Mouse (Mus musculus) kidney, embryonic 15.5 days (tissue): ENCODE data around the gene Hmox2. TPM values are rescaled to one million over a fixed set of nuclear protein-coding genes. Genes with fewer than 3 reads are reported as not detected.
A peak's percentile ranks its signal among the peaks of the same experiment; 100 is the strongest.
"Not testable (repeated sequence)": the region's sequence is repeated elsewhere in the genome, so short reads cannot be mapped to it uniquely, and the experiment has no call there.

Experiments used
- ATAC-seq: fragments of 200-750 bp; cut with Nextera tagmentation; replicated peaks from 2 replicates; pipeline ENCODE4 v1.8.0; 2017; ENCODE audit warnings: moderate TSS enrichment; ENCODE audit not compliant: low FRiP score
- H3K27ac ChIP-seq: fragments of 300-500 bp; sonication (generic); 2 replicates; pipeline ENCODE4 v1.5.1; 2015; ENCODE audit warnings: mild to moderate bottlenecking, inconsistent platforms
- H3K27me3 ChIP-seq: fragments of 300-500 bp; sonication (generic); 2 replicates; pipeline ENCODE4 v1.6.1; 2015; ENCODE audit warnings: inconsistent platforms
- H3K36me3 ChIP-seq: fragments of 300-500 bp; sonication (generic); 2 replicates; pipeline ENCODE4 v1.6.1; 2015; ENCODE audit warnings: inconsistent platforms
- H3K4me1 ChIP-seq: fragments of 300-500 bp; sonication (generic); 2 replicates; pipeline ENCODE4 v1.6.1; 2015; ENCODE audit warnings: inconsistent platforms
- H3K4me2 ChIP-seq: fragments of 300-500 bp; sonication (generic); 2 replicates; pipeline ENCODE4 v1.6.1; 2015; ENCODE audit warnings: moderate library complexity, mild to moderate bottlenecking, inconsistent platforms
- H3K4me3 ChIP-seq: fragments of 300-500 bp; sonication (generic); replicated peaks from 2 replicates; pipeline ENCODE4 v1.5.1; 2015; ENCODE audit warnings: mild to moderate bottlenecking, inconsistent platforms
- H3K9ac ChIP-seq: fragments of 300-500 bp; sonication (generic); 2 replicates; pipeline ENCODE4 v1.6.1; 2015; ENCODE audit warnings: mild to moderate bottlenecking, inconsistent platforms
- H3K9me3 ChIP-seq: fragments of 300-500 bp; sonication (generic); replicated peaks from 2 replicates; pipeline ENCODE4 v1.6.1; 2016; ENCODE audit warnings: inconsistent platforms
- WGBS: fragments of 180-500 bp; shearing (Covaris S2); methylation state at CpG from one replicate; pipeline ENCODE4 v1.1.7; 2015; ENCODE audit warnings: mixed read lengths; 5-methylcytosine and 5-hydroxymethylcytosine counted together
- polyA plus RNA-seq: library from polyadenylated mRNA; unstranded; fragments of >200 nt; fragmentation: Nextera tagmentation; extraction: Ambion mirVana; gene quantifications from 2 replicates; pipeline ENCODE4 v1.2.1, GENCODE M21; 2015

Gene Hmox2
- polyA plus RNA-seq, 1 experiment from 2014 or later = 111 TPM

DNA sequence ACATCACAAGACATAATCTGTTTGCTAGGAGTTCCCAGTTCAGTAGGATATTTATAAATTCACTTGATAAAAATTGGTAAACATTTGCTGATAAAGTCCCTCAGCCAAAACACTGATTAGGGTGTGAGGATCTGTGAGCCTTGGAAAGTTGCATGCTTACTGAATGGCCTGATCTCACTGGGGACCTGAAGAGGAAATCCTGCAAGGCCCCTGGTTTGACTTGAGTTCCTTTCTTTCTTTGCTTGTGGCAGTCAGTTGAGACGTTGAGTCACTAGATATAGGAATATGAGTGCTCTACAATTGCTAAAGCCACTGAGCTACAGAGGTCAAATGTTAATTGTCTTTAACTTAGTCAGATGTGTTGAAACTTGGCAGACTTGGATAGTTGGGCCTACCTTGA is 1.8 kb downstream of the Hmox2 start:
- H3K27ac ChIP-seq = no peak overlapping the region
- H3K9ac ChIP-seq = no peak overlapping the region
- no peaks in the 10 kb centered on the region for H3K27me3 ChIP-seq
- 38% methylated on average over 1 of the region's 1 CpGs for WGBS
- no peaks in the 10 kb centered on the region for H3K36me3 ChIP-seq
- no peak for ATAC-seq
- H3K4me1 ChIP-seq = peaks cover 24% of the 10 kb centered on the region
- H3K4me3 ChIP-seq = peak overlapping the region; percentile 93
- H3K9me3 ChIP-seq = no peaks in the 10 kb centered on the region
- peak overlapping the region; percentile 14; the same call in 1 of the 2 replicates for H3K4me2 ChIP-seq

DNA sequence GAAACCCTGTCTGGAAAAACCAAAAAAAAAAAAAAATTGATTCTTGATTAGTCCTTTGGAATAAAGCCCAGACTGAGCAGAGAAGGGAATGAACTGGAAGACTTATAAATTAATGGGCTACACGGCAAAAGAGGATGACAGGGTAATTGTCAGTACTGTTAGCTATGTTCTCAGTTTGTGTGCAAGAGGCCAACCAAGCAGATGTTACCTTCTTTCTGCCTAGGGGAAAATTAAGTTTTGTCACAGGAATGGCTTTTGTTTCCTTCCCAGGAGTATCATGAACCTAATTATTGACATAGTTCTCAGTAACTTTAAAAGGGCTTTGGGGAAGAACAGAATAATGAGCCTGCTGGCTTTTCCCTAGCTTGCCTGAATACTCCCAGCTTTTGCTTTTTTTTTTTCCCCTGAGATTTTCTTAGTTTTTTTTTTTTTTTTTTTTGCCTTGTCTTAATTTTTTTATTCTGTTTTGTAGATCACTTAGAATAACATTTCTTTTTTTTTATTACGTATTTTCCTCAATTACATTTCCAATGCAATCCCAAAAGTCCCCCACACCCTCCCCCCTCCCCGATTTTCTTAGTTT is 4.7 kb downstream of the Hmox2 start:
- no peak overlapping the region for H3K4me2 ChIP-seq
- no peak for ATAC-seq
- no peak overlapping the region for H3K4me3 ChIP-seq
- H3K27ac ChIP-seq = no peak overlapping the region
- H3K9ac ChIP-seq = no peak overlapping the region
- no peaks in the 10 kb centered on the region for H3K27me3 ChIP-seq
- H3K36me3 ChIP-seq = no peaks in the 10 kb centered on the region
- peaks cover 20% of the 10 kb centered on the region for H3K4me1 ChIP-seq
- H3K9me3 ChIP-seq = no peaks in the 10 kb centered on the region
- WGBS = 74% methylated on average over 3 of the region's 3 CpGs

- Histone ChIP-seq H3K4me3 (no peak overlapping the region), H3K4me1 (no peaks in the 10 kb centered on the region), H3K4me2 (no peak overlapping the region), H3K27ac (peak overlapping the region; percentile 13; the same call in 1 of the 2 replicates), H3K9me3 (no peaks in the 10 kb centered on the region), H3K36me3 (no peaks in the 10 kb centered on the region), H3K27me3 (no peaks in the 10 kb centered on the region), H3K9ac (no peak overlapping the region)
- WGBS = 78% methylated on average over 2 of the region's 2 CpGs
- ATAC-seq = no peak
Measured at GRCm38 (mm10) chr16:4736262-4736661, 10.1 kb downstream of the Hmox2 start.

DNA sequence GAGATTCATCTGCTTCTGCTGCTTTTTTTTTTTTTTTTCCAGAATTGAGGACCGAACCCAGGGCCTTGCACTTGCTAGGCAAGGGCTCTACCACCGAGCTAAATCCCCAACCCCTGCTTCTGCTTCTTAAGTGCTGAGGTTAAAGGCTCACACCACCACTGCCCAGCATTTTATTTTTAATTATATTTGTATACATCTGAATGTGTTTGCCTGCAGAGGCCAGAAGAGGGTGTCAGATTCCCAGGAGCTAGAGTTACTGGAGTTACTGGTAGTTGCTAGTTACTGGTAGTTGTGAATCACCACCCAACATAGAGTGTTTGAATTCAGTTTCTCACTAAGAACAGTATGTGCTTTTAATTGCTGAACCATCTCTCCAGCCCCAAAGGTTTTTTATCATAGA is 13.8 kb downstream of the Hmox2 start:
- Histone ChIP-seq H3K27ac (no peak overlapping the region), H3K27me3 (no peaks in the 10 kb centered on the region), H3K36me3 (peaks cover 10% of the 10 kb centered on the region), H3K9me3 (peaks cover 7% of the 10 kb centered on the region; the same call in 1 of the 2 replicates), H3K9ac (no peak overlapping the region), H3K4me3 (no peak overlapping the region), H3K4me2 (no peak overlapping the region), H3K4me1 (no peaks in the 10 kb centered on the region)
- ATAC-seq = no peak
- 90% methylated on average over 2 of the region's 2 CpGs for WGBS

DNA sequence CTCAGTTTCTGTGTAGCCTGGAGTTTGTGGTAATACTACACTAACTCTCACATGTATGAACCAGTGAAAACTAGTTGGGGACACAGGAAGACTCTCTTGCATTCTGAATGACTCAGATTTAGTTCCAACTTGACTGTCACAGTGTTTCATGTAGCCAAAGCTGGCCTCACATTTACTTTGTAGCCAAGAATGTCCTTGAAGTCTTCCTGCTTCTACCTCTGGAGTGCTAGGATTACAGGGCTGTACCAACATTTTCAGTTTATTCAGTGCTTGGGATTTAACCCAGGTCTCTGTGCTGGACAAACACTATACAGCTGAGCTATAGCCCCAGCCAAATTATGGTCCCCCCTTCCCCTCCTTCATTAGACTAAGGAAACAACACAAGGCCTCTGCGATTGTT is 16.0 kb downstream of the Hmox2 start:
- ATAC-seq = no peak
- Histone ChIP-seq H3K4me1 (no peaks in the 10 kb centered on the region), H3K9ac (no peak overlapping the region), H3K27ac (no peak overlapping the region), H3K4me3 (no peak overlapping the region), H3K36me3 (peaks cover 10% of the 10 kb centered on the region), H3K4me2 (no peak overlapping the region), H3K27me3 (no peaks in the 10 kb centered on the region), H3K9me3 (peaks cover 7% of the 10 kb centered on the region; the same call in 1 of the 2 replicates)
- WGBS = 92% methylated on average over 1 of the region's 1 CpGs

GRCm38 (mm10) chr16:4752155-4752554 is 26.0 kb downstream of the Hmox2 start:
- H3K27me3 ChIP-seq = no peaks in the 10 kb centered on the region
- no peak overlapping the region for H3K4me3 ChIP-seq
- ATAC-seq = no peak
- peaks cover 4% of the 10 kb centered on the region; the same call in 1 of the 2 replicates for H3K4me1 ChIP-seq
- H3K9ac ChIP-seq = no peak overlapping the region
- WGBS = 89% methylated on average over 3 of the region's 3 CpGs
- H3K9me3 ChIP-seq = no peaks in the 10 kb centered on the region; the same call in 1 of the 2 replicates
- no peak overlapping the region for H3K27ac ChIP-seq
- H3K4me2 ChIP-seq = no peak overlapping the region
- peaks cover 14% of the 10 kb centered on the region for H3K36me3 ChIP-seq

DNA sequence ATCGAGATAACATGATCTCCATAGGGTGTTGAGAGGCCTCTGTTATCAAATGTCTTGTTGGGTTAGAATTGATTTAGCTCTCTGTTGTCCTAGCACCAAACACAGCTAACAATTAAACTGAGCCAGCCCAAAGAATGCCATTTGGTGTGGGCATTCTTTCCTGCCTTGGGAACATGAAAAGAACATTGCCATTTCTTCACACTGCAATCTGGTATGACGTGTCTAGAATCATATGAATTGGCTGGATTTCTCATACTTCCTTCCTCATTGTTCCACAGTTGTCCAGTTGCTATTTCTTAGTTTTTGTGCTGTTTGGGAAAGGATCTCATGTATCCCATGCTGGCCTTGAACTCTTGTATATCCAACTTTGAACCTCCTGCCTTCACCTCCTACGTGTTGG is 27.9 kb downstream of the Hmox2 start:
- Histone ChIP-seq H3K4me2 (no peak overlapping the region), H3K9me3 (no peaks in the 10 kb centered on the region; the same call in 1 of the 2 replicates), H3K4me1 (peaks cover 11% of the 10 kb centered on the region; the same call in 1 of the 2 replicates), H3K36me3 (peaks cover 14% of the 10 kb centered on the region), H3K27me3 (no peaks in the 10 kb centered on the region), H3K9ac (no peak overlapping the region), H3K4me3 (no peak overlapping the region), H3K27ac (no peak overlapping the region)
- 53% methylated on average over 3 of the region's 3 CpGs for WGBS
- ATAC-seq = no peak

DNA sequence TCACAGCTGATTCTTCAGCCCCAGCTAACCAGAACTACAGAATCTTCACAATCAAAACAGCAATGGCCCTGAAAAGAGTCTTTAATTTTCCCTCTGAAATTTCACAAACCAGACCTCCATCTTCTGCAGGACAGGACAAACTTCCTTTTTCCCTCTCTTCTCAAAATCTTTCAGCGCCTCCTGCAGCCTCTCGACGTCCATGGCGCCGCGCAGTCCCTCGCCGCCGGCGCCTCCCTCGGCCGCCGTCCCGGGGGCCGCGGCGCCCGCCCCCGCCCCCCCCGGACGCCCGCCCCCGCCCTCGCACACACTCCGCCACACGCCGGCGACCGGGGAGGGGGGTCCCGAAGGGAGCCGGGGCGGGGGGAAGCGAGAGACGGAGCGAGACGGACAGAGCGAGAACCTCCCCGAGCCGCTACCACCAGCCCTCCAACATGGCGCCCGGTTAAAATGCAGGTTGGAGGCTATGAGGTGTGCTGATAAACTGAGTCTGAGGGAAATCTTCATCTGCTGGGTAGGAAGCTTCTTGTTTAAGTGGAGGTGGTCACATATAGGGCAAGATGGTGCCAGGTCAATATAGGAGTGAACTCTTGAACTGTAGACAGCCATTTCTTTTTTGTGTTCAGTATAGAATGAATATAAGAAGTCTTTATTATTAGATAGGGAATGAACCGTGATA is 30.6 kb downstream of the Hmox2 start:
- not testable (repeated sequence) for H3K9me3 ChIP-seq, H3K36me3 ChIP-seq, H3K27me3 ChIP-seq
- H3K9ac ChIP-seq = peak overlapping the region; percentile 36; the same call in 1 of the 2 replicates
- peak overlapping the region; percentile 46 for H3K4me3 ChIP-seq
- WGBS = 3% methylated on average over 35 of the region's 42 CpGs
- ATAC-seq = peak; percentile 88
- H3K4me2 ChIP-seq = peak overlapping the region; percentile 55
- peak overlapping the region; percentile 73 for H3K27ac ChIP-seq
- H3K4me1 ChIP-seq = peaks cover 11% of the 10 kb centered on the region; the same call in 1 of the 2 replicates

- Histone ChIP-seq H3K36me3 (peaks cover 46% of the 10 kb centered on the region), H3K4me1 (peaks cover 5% of the 10 kb centered on the region; the same call in 1 of the 2 replicates), H3K4me3 (no peak overlapping the region), H3K27me3 (no peaks in the 10 kb centered on the region), H3K4me2 (no peak overlapping the region), H3K9me3 (no peaks in the 10 kb centered on the region), H3K9ac (no peak overlapping the region), H3K27ac (no peak overlapping the region)
- no peak for ATAC-seq
- 93% methylated on average over 4 of the region's 4 CpGs for WGBS
Measured at GRCm38 (mm10) chr16:4762437-4762836, 36.3 kb downstream of the Hmox2 start.

GRCm38 (mm10) chr16:4763276-4763675 is 37.1 kb downstream of the Hmox2 start:
- Histone ChIP-seq H3K4me1 (no peaks in the 10 kb centered on the region), H3K27ac (peak overlapping the region; percentile 10; the same call in 1 of the 2 replicates), H3K9ac (no peak overlapping the region), H3K4me3 (no peak overlapping the region), H3K9me3 (no peaks in the 10 kb centered on the region), H3K4me2 (no peak overlapping the region), H3K36me3 (peaks cover 54% of the 10 kb centered on the region), H3K27me3 (no peaks in the 10 kb centered on the region)
- 40% methylated on average over 2 of the region's 2 CpGs for WGBS
- ATAC-seq = no peak

DNA sequence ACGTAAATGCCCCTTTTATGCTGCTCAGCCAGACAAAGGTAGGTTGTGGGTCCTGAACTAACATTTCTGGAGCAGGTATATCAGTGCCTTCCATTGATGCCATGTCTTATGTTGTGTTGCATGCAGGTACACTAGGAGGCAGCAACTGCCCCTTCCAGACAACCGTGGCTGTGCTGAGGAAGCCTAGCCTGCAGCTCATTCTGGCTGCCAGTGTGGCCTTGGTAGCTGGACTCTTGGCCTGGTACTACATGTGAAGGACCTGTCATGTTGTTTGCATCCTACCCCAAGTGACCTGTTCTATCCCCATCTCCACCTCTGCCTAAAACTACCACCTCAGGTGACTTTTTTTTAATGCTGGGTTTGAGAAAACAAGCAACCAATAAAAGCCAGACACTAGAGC is 39.7 kb downstream of the Hmox2 start:
- H3K4me3 ChIP-seq = no peak overlapping the region
- no peaks in the 10 kb centered on the region for H3K9me3 ChIP-seq
- H3K4me1 ChIP-seq = no peaks in the 10 kb centered on the region
- no peak for ATAC-seq
- H3K36me3 ChIP-seq = peaks cover 80% of the 10 kb centered on the region
- WGBS = 92% methylated on average over 2 of the region's 2 CpGs
- no peak overlapping the region for H3K9ac ChIP-seq
- no peaks in the 10 kb centered on the region for H3K27me3 ChIP-seq
- H3K4me2 ChIP-seq = no peak overlapping the region
- no peak overlapping the region for H3K27ac ChIP-seq

- Histone ChIP-seq H3K4me3 (no peak overlapping the region), H3K27me3 (no peaks in the 10 kb centered on the region), H3K9ac (no peak overlapping the region), H3K9me3 (no peaks in the 10 kb centered on the region), H3K4me2 (no peak overlapping the region), H3K27ac (no peak overlapping the region), H3K4me1 (no peaks in the 10 kb centered on the region), H3K36me3 (peaks cover 89% of the 10 kb centered on the region)
- 77% methylated on average over 6 of the region's 6 CpGs for WGBS
- no peak for ATAC-seq
Measured at GRCm38 (mm10) chr16:4767012-4767790, 41.0 kb downstream of the Hmox2 start.
